Mouse (Mus musculus) heart, adult 2 months (tissue): ENCODE measurements around the gene Tbc1d1.

Experiments
- CTCF ChIP-seq: fragments of 200-600 bp; IDR thresholded peaks from 2 replicates; pipeline ENCODE4 v1.8.1; 2022; ENCODE audit warnings: antibody characterized with exemption, mild to moderate bottlenecking, moderate library complexity
- POLR2A ChIP-seq: fragments of 200-500 bp; IDR thresholded peaks from 2 replicates; pipeline ENCODE4 v1.6.1; 2011; ENCODE audit warnings: mild to moderate bottlenecking, low read depth, low read length, control low read depth; ENCODE audit not compliant: insufficient read depth

DNA sequence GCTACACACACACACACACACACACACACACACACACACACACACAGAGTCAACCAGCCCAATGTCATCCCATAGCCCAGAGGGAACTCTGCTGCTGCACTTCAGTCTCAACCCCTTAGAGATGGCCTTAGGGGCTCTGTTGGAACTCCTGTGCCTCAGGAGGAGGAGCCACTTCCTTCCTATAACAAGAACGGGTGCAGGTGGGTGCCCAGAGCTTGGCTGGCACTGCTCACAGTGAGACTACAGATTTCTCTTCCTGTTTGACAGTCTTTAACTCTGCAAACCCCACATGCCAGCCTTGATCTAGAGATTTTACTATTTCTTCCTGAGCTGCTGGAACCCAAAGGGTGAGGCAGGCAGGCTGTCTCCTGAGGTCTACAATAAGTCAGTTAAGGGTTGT lies 1.8 kb downstream of the Tbc1d1 start:
- TF ChIP-seq POLR2A (no peak), CTCF (no peak)
